Mouse (Mus musculus) adrenal gland, postnatal 36 days (tissue): ENCODE data around the gene Dok7. TPM values are rescaled to one million over a fixed set of nuclear protein-coding genes. Genes with fewer than 3 reads are reported as not detected.
A peak's percentile ranks its signal among the peaks of the same experiment; 100 is the strongest.

ENCODE experiments used
- DNase-seq, 2 experiments: peaks; one replicate each; pipeline ENCODE4 v3.0.0; 2021; ENCODE audit warnings: mixed read lengths in 1 of 2
- total RNA-seq, 2 experiments: library from RNA; stranded (reverse); gene quantifications; 2 replicates each; pipeline ENCODE4 v1.2.3; 2021

The Dok7 gene
- total RNA-seq, 2 experiments from 2014 or later: 10.6 to 20.9 TPM

- DNase-seq: no peak
Measured at GRCm38 (mm10) chr5:35057582-35057981, 1.0 kb downstream of the Dok7 start.

GRCm38 (mm10) chr5:35058216-35058615 lies 1.6 kb downstream of the Dok7 start:
- peak in 1 of 2 experiments; percentile 33 for DNase-seq

GRCm38 (mm10) chr5:35060098-35060497 lies 3.5 kb downstream of the Dok7 start:
- DNase-seq: no peak

- DNase-seq: peak; percentile 54 to 62
Measured at GRCm38 (mm10) chr5:35069841-35070240, 13.3 kb downstream of the Dok7 start.

- peak; percentile 54 to 78 for DNase-seq
Measured at GRCm38 (mm10) chr5:35070314-35070713, 13.7 kb downstream of the Dok7 start.

- DNase-seq: no peak
Measured at GRCm38 (mm10) chr5:35070953-35071352, 14.4 kb downstream of the Dok7 start.

GRCm38 (mm10) chr5:35071855-35072254 lies 15.3 kb downstream of the Dok7 start:
- peak in 1 of 2 experiments; percentile 19 for DNase-seq

- DNase-seq: no peak
Measured at GRCm38 (mm10) chr5:35073235-35073634, 16.7 kb downstream of the Dok7 start.

- peak; percentile 89 for DNase-seq
Measured at GRCm38 (mm10) chr5:35073992-35074391, 17.4 kb downstream of the Dok7 start.

GRCm38 (mm10) chr5:35076369-35076768 lies 19.8 kb downstream of the Dok7 start:
- DNase-seq: no peak

- peak; percentile 51 to 66 for DNase-seq
Measured at GRCm38 (mm10) chr5:35079101-35079500, 22.5 kb downstream of the Dok7 start.

GRCm38 (mm10) chr5:35084913-35085312 lies 28.3 kb downstream of the Dok7 start:
- DNase-seq: no peak

GRCm38 (mm10) chr5:35088785-35089613 lies 32.4 kb downstream of the Dok7 start:
- peak; percentile 90 to 91 for DNase-seq

- DNase-seq: no peak
Measured at GRCm38 (mm10) chr5:35089614-35089963, 33.0 kb downstream of the Dok7 start.

GRCm38 (mm10) chr5:35091636-35092035 lies 35.1 kb downstream of the Dok7 start:
- DNase-seq: no peak

GRCm38 (mm10) chr5:35103086-35103485 lies 46.5 kb downstream of the Dok7 start:
- no peak for DNase-seq

- no peak for DNase-seq
Measured at GRCm38 (mm10) chr5:35103528-35103927, 47.0 kb downstream of the Dok7 start.

- DNase-seq: no peak
Measured at GRCm38 (mm10) chr5:35104183-35104959, 47.8 kb downstream of the Dok7 start.

GRCm38 (mm10) chr5:35104960-35105921 lies 48.7 kb downstream of the Dok7 start, which contains the start of gene Lrpap1:
TSS of gene Lrpap1 (minus strand) at chr5:35105766.
- peak; percentile 91 to 94 for DNase-seq

- DNase-seq: no peak
Measured at GRCm38 (mm10) chr5:35105922-35106298, 49.3 kb downstream of the Dok7 start.

- no peak for DNase-seq
Measured at GRCm38 (mm10) chr5:35112444-35112843, 55.9 kb downstream of the Dok7 start.

- DNase-seq: no peak
Measured at GRCm38 (mm10) chr5:35116002-35116401, 59.4 kb downstream of the Dok7 start.
